Mouse (Mus musculus): ENCODE data around the gene Defa37. TPM values are rescaled to one million over a fixed set of nuclear protein-coding genes. Genes with fewer than 3 reads are reported as not detected.

Defa37 gene
- polyA plus RNA-seq (2012; rRNA removed; ENCODE audit: low replicate concordance), result not detected in 2 replicates

GRCm38 (mm10) chr8:21565086-21565485, at the start of gene Defa37:
Gene Defa37 (plus strand): TSS chr8:21565386.

GRCm38 (mm10) chr8:21528732-21529131, 36.5 kb upstream of the Defa37 start, which contains the start of gene Defa32:
Gene Defa32 (plus strand): TSS chr8:21529032.

GRCm38 (mm10) chr8:21582706-21583105, 17.5 kb downstream of the Defa37 start, which contains the start of gene Defa28:
Gene Defa28 (plus strand): TSS chr8:21583006.

GRCm38 (mm10) chr8:21594408-21594807, 29.2 kb downstream of the Defa37 start, which contains the start of gene Gm7861:
Gene Gm7861 (minus strand): TSS chr8:21594508.

Other genes with a start within 250 kb of the Defa37 start
- not detected in 2 replicates for gene Defa27, start 249.8 kb upstream of the Defa37 start, polyA plus RNA-seq (2012; rRNA removed; ENCODE audit: low replicate concordance)
- not detected in 2 replicates for gene Defa29, start 238.4 kb upstream of the Defa37 start, polyA plus RNA-seq (2012; rRNA removed; ENCODE audit: low replicate concordance)
- not detected in 2 replicates for gene Defa2, start 186.9 kb upstream of the Defa37 start, polyA plus RNA-seq (2012; rRNA removed; ENCODE audit: low replicate concordance)
- gene Defa33, start 173.6 kb upstream of the Defa37 start, polyA plus RNA-seq (2012; rRNA removed; ENCODE audit: low replicate concordance), result not detected in 2 replicates
- not detected in 2 replicates for gene Defa36, start 138.0 kb upstream of the Defa37 start, polyA plus RNA-seq (2012; rRNA removed; ENCODE audit: low replicate concordance)
- not detected in 2 replicates for gene Gm7849, start 108.8 kb upstream of the Defa37 start, polyA plus RNA-seq (2012; rRNA removed; ENCODE audit: low replicate concordance)
- gene Defa20, start 56.1 kb upstream of the Defa37 start, polyA plus RNA-seq (2012; rRNA removed; ENCODE audit: low replicate concordance), result not detected in 2 replicates
- gene Defa32, start 36.4 kb upstream of the Defa37 start, polyA plus RNA-seq (2012; rRNA removed; ENCODE audit: low replicate concordance), result not detected in 2 replicates
- gene Defa28, start 17.6 kb downstream of the Defa37 start, polyA plus RNA-seq (2012; rRNA removed; ENCODE audit: low replicate concordance), result not detected in 2 replicates
- not detected in 2 replicates for gene Gm7861, start 29.1 kb downstream of the Defa37 start, polyA plus RNA-seq (2012; rRNA removed; ENCODE audit: low replicate concordance)
- not detected in 2 replicates for gene Defa26, start 52.8 kb downstream of the Defa37 start, polyA plus RNA-seq (2012; rRNA removed; ENCODE audit: low replicate concordance)
- gene Defa17, start 90.4 kb downstream of the Defa37 start, polyA plus RNA-seq (2012; rRNA removed; ENCODE audit: low replicate concordance), result not detected in 2 replicates
- not detected in 2 replicates for gene Defa34, start 100.4 kb downstream of the Defa37 start, polyA plus RNA-seq (2012; rRNA removed; ENCODE audit: low replicate concordance)
- not detected in 2 replicates for gene AY761184, start 138.3 kb downstream of the Defa37 start, polyA plus RNA-seq (2012; rRNA removed; ENCODE audit: low replicate concordance)
- gene Defa24, start 169.1 kb downstream of the Defa37 start, polyA plus RNA-seq (2012; rRNA removed; ENCODE audit: low replicate concordance), result not detected in 2 replicates